Mouse (Mus musculus) liver, postnatal 0 days (tissue): Measurements from ENCODE around the gene Gsx1. TPM values are rescaled to one million over a fixed set of nuclear protein-coding genes. Genes with fewer than 3 reads are reported as not detected.

ENCODE experiments used
- ATAC-seq: fragments of 200-750 bp; cut with Nextera tagmentation; 2 replicates; pipeline ENCODE4 v1.8.0; 2017; ENCODE audit warnings: mild to moderate bottlenecking, moderate library complexity
- DNase-seq: peaks from one replicate; pipeline ENCODE4 v3.0.0-alpha.2; 2016
- H3K27ac ChIP-seq: fragments of 300-500 bp; sonication (generic); 2 replicates; pipeline ENCODE4 v1.5.1; 2014; ENCODE audit warnings: antibody characterized with exemption, moderate library complexity, mild to moderate bottlenecking, low read depth
- H3K27me3 ChIP-seq: fragments of 300-500 bp; sonication (generic); 2 replicates; pipeline ENCODE4 v1.6.1; 2014; ENCODE audit warnings: low read length, control low read depth, mixed read lengths; ENCODE audit not compliant: insufficient read depth
- H3K36me3 ChIP-seq: fragments of 300-500 bp; sonication (generic); replicated peaks from 2 replicates; pipeline ENCODE4 v1.6.1; 2014; ENCODE audit warnings: mild to moderate bottlenecking, control low read depth, low read length, moderate library complexity, mixed read lengths; ENCODE audit not compliant: insufficient read depth
- H3K4me1 ChIP-seq: fragments of 300-500 bp; sonication (generic); 2 replicates; pipeline ENCODE4 v1.6.1; 2014; ENCODE audit warnings: antibody characterized with exemption, mild to moderate bottlenecking, control low read depth; ENCODE audit not compliant: insufficient read depth
- H3K4me2 ChIP-seq: fragments of 300-500 bp; sonication (generic); 2 replicates; pipeline ENCODE4 v1.6.1; 2014; ENCODE audit warnings: low read depth, mild to moderate bottlenecking, low read length, moderate library complexity, mixed read lengths
- H3K4me3 ChIP-seq: fragments of 300-500 bp; sonication (generic); 2 replicates; pipeline ENCODE4 v1.5.1; 2014; ENCODE audit warnings: low read depth, low read length
- H3K9ac ChIP-seq: fragments of 300-500 bp; sonication (generic); replicated peaks from 2 replicates; pipeline ENCODE4 v1.6.1; 2014; ENCODE audit warnings: mild to moderate bottlenecking, moderate library complexity
- H3K9me3 ChIP-seq: fragments of 300-500 bp; sonication (generic); 2 replicates; pipeline ENCODE4 v1.6.1; 2016; ENCODE audit warnings: mild to moderate bottlenecking, control low read depth, low read length, mixed read lengths
- CTCF ChIP-seq: sonication (generic); IDR thresholded peaks from 2 replicates; pipeline ENCODE4 v1.5.1; 2016; ENCODE audit warnings: antibody characterized with exemption, low read depth
- EP300 ChIP-seq: IDR thresholded peaks from 2 replicates; pipeline ENCODE4 v1.6.1; 2016; ENCODE audit warnings: antibody characterized with exemption, low read depth, mild to moderate bottlenecking
- WGBS: fragments of 180-500 bp; shearing (Covaris S2); extraction: QIAGEN DNeasy Blood & Tissue Kit; methylation state at CpG from one replicate; pipeline ENCODE4 v1.1.7; 2014; ENCODE audit not compliant: insufficient replicate concordance; 5-methylcytosine and 5-hydroxymethylcytosine counted together
- polyA plus RNA-seq: library from polyadenylated mRNA; unstranded; fragments of >200 nt; fragmentation: Nextera tagmentation; extraction: Ambion mirVana; gene quantifications from 2 replicates; pipeline ENCODE4 v1.2.1, GENCODE M21; 2015

Gene Gsx1
- polyA plus RNA-seq, 1 experiment from 2014 or later = not detected

GRCm38 (mm10) chr5:147191801-147192575 lies 3.5 kb downstream of the Gsx1 start:
- peaks cover 73% of the 10 kb centered on the region for H3K27me3 ChIP-seq
- WGBS = 3% methylated on average over 24 of the region's 24 CpGs
- no peak overlapping the region for H3K4me2 ChIP-seq
- no peaks in the 10 kb centered on the region for H3K36me3 ChIP-seq
- DNase-seq (no peak), ATAC-seq (no peak)
- no peak overlapping the region for H3K9ac ChIP-seq
- no peak overlapping the region for H3K4me3 ChIP-seq
- TF ChIP-seq CTCF (no peak), EP300 (no peak)
- peaks cover 15% of the 10 kb centered on the region for H3K4me1 ChIP-seq
- H3K9me3 ChIP-seq = no peaks in the 10 kb centered on the region
- H3K27ac ChIP-seq = no peak overlapping the region

GRCm38 (mm10) chr5:147192576-147192960 lies 4.1 kb downstream of the Gsx1 start:
- Histone ChIP-seq H3K36me3 (no peaks in the 10 kb centered on the region), H3K4me1 (peaks cover 9% of the 10 kb centered on the region), H3K27me3 (peaks cover 68% of the 10 kb centered on the region), H3K9me3 (no peaks in the 10 kb centered on the region), H3K4me2 (no peak overlapping the region), H3K9ac (no peak overlapping the region), H3K4me3 (no peak overlapping the region), H3K27ac (no peak overlapping the region)
- TF ChIP-seq EP300 (no peak), CTCF (no peak)
- 5% methylated on average over 9 of the region's 9 CpGs for WGBS
- ATAC-seq (no peak), DNase-seq (no peak)

GRCm38 (mm10) chr5:147204905-147205304 lies 16.4 kb downstream of the Gsx1 start:
- Histone ChIP-seq H3K9ac (no peak overlapping the region), H3K27ac (no peak overlapping the region), H3K36me3 (no peaks in the 10 kb centered on the region), H3K9me3 (0 out of 2 replicates have a peak, but pooled peaks cover 3% of the 10 kb centered on the region), H3K4me2 (no peak overlapping the region), H3K4me3 (no peak overlapping the region), H3K4me1 (no peaks in the 10 kb centered on the region), H3K27me3 (no peaks in the 10 kb centered on the region)
- ATAC-seq = no peak
- DNase-seq = no peak
- no peak for TF ChIP-seq CTCF
- 22% methylated on average over 6 of the region's 6 CpGs for WGBS

GRCm38 (mm10) chr5:147207852-147208251 lies 19.4 kb downstream of the Gsx1 start:
- H3K9ac ChIP-seq = no peak overlapping the region
- no peaks in the 10 kb centered on the region for H3K4me1 ChIP-seq
- H3K27ac ChIP-seq = no peak overlapping the region
- no peak for DNase-seq
- H3K4me3 ChIP-seq = no peak overlapping the region
- 92% methylated on average over 20 of the region's 20 CpGs for WGBS
- no peak for ATAC-seq
- no peaks in the 10 kb centered on the region for H3K27me3 ChIP-seq
- H3K9me3 ChIP-seq = 0 out of 2 replicates have a peak, but pooled peaks cover 3% of the 10 kb centered on the region
- no peak for TF ChIP-seq EP300
- TF ChIP-seq CTCF = no peak
- no peak overlapping the region for H3K4me2 ChIP-seq
- no peaks in the 10 kb centered on the region for H3K36me3 ChIP-seq

- Histone ChIP-seq H3K27me3 (no peaks in the 10 kb centered on the region), H3K27ac (no peak overlapping the region), H3K9ac (no peak overlapping the region), H3K4me3 (no peak overlapping the region), H3K4me2 (no peak overlapping the region), H3K9me3 (0 out of 2 replicates have a peak, but pooled peaks cover 3% of the 10 kb centered on the region), H3K36me3 (no peaks in the 10 kb centered on the region), H3K4me1 (no peaks in the 10 kb centered on the region)
- WGBS = 50% methylated on average over 2 of the region's 2 CpGs
- DNase-seq = no peak
- no peak for ATAC-seq
- TF ChIP-seq CTCF = 0 out of 2 replicates have a peak, but pooled peaks have one; percentile 18
- no peak for TF ChIP-seq EP300
Observed at GRCm38 (mm10) chr5:147208471-147208870, 20.0 kb downstream of the Gsx1 start.

- Histone ChIP-seq H3K27ac (no peak overlapping the region), H3K9ac (no peak overlapping the region), H3K36me3 (no peaks in the 10 kb centered on the region), H3K27me3 (peaks cover 20% of the 10 kb centered on the region), H3K4me3 (no peak overlapping the region), H3K9me3 (no peaks in the 10 kb centered on the region), H3K4me1 (peaks cover 2% of the 10 kb centered on the region), H3K4me2 (peak overlapping the region; percentile 42; the same call in 1 of the 2 replicates)
- WGBS = 17% methylated on average over 25 of the region's 25 CpGs
- peak; percentile 59; the same call in 1 of the 2 replicates for ATAC-seq
- TF ChIP-seq CTCF = peak; percentile 94
- TF ChIP-seq EP300 = no peak
- peak; percentile 86 for DNase-seq
Observed at GRCm38 (mm10) chr5:147227354-147228112, 39.0 kb downstream of the Gsx1 start.
